Mouse (Mus musculus) NIH3T3 (cell line): Measurements from ENCODE around the gene Actr3.

Experiments used
- DNase-seq: peaks from one replicate; pipeline ENCODE4 v3.0.0-alpha.2; 2012; ENCODE audit warnings: low read depth

Actr3 gene

DNA sequence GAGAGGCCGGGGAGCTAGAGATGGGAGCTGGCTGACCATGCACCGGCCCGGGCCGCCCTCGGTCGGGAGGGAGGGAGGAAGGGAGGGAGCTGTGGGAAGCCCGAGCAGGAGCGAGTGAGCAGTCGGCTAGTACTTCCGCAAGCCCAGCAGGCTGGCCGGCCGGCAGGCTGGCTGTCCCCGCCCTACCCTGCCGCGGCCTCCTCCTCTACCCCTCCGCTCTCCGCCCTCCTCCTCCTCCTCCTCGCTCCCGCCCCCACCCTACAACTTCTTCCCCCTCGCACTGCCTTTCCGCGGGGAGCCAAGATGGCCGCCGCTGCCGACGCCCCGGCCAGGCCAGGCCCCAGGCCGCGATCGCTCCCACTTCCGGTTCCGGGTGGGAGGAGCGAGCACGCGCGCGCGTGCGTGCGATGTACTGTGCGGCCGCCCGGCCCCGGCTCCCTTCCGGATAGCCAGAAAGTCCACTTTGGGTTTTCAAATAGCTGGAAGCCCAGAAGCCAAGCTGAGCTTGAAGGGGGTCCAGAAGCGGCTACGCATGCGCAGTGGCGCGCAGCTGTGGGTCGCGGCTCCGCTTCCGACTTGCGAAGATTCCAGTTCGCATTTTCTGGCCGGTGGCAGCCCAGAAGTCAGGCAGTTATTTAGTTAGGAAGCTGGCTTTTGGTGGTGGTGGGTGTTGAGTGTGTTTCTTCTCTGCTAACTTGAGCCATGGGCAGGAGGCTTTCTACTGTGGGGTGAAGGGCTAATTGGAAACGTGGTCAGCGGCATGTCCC lies at the start of gene Actr3:
Gene Actr3 (minus strand): TSS at position 359 of the 767 bp plus-strand sequence.
- peak; percentile 100 for DNase-seq

DNA sequence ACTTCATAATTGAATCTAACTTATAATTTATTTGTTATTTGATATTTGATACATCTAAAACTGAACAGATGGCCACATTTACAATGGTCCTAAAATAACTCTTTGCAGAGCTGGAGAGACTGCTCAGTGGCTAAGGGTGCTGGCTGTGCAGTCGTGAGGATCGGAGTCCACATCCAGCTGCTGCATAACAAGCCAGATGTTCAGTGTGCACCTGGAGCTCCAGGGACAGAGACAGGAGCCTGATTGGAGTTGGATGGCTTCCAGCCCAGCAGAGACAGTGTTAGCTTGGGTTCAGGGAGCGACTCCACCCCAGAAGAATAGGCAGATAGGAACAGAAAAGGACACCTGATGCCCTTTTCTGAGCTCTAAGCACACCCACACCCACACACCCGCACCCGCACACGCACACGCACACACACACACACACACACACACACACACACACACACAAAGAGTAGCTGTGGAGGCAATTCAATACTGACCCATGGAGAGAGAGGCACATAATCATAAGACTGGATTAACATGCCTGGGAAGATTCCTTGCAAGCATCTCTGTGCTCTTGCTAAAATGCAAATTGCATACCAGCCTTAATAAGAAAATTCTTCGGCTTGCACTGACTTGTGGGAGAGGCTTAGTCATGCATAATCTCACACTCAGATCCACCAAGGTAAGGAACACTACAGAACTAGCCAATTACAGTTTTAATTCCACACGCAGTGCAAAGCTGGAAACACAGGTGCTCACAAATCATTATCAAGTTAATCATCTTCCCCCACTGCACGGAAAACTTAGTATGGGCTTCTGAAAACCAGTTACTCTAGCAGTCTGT lies 47.1 kb upstream of the Actr3 start:
- DNase-seq = no peak

DNA sequence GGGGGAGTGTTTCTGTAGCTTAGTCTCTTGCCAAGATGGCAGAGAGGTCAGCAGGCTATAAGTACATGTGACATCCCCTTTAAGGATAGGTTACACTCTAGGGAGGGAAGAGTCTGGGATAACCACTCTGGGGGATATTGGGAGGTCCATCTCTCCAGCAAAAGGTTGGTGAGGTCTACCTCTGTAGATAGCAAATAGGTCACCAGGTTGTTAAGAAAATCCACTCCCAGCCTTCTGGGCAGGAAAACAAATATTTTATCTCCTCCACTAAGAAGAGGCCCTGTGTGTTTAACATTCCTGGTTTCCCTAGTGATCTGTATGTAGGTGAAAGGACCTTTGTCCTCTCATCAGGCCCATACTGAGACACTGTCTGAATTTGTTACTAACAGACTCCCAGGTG lies 46.3 kb upstream of the Actr3 start:
- DNase-seq = no peak

DNA sequence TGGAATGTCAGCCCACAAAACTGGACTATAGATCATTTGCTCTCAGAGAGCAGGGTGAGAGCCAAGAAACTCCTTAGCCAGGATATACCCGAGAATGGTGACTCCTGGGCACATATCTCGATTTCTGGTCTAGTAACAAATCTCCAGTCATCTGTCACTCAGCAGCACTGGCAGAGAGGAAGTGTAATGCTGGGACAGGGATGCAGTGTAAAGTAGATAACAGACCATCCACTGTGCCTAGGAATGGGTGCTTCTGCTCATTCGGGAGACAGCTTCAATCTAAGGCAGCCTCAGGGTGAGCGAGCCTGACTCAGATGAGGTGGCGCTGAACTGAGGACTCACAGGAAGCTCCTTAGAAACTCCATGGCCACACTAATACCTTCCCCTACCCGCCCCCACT lies 43.1 kb upstream of the Actr3 start:
- no peak for DNase-seq

- no peak for DNase-seq
Observed at GRCm38 (mm10) chr1:125475961-125476682, 40.6 kb upstream of the Actr3 start.

DNA sequence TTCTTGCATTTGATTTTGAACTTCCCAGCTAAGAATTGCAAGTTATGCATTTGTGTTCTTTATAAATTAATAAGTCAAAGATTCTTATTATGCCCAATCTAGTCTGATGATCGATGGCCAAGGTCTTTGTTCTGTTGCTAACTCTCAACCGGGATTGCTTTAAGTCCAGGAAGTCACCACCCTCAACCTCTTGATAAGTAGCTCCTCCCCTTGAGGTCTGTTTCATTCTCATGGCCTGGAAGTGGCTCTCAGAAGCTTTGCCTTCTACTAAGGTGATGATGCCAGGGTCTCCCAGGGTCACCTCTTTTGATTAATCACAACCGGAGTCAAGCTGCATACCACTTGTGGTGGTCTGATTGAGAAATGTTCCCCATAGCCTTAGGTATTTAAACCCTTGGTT lies 38.3 kb upstream of the Actr3 start:
- no peak for DNase-seq

- DNase-seq = peak; percentile 79
Observed at GRCm38 (mm10) chr1:125473126-125473666, 37.7 kb upstream of the Actr3 start.

GRCm38 (mm10) chr1:125470805-125471648 lies 35.5 kb upstream of the Actr3 start:
- DNase-seq = no peak

DNA sequence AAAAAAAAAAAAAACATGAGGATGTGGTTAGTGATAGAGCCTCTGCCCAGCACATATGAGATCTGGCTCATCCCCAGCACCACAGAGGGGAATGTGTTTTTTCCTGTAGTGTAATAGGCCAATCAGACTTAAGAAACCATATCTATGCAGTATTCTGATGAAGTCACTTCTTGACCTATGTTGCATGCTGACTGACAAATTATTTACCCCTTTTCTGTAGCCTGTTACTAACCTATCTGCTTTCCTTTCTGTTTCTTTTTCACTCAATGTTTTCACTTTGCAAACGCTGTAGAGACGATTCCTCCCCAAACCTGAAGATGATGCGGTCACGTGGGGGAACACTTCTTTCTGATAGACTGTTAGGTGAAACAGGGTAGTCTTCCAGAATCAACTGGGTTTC lies 32.4 kb upstream of the Actr3 start:
- DNase-seq = no peak

DNA sequence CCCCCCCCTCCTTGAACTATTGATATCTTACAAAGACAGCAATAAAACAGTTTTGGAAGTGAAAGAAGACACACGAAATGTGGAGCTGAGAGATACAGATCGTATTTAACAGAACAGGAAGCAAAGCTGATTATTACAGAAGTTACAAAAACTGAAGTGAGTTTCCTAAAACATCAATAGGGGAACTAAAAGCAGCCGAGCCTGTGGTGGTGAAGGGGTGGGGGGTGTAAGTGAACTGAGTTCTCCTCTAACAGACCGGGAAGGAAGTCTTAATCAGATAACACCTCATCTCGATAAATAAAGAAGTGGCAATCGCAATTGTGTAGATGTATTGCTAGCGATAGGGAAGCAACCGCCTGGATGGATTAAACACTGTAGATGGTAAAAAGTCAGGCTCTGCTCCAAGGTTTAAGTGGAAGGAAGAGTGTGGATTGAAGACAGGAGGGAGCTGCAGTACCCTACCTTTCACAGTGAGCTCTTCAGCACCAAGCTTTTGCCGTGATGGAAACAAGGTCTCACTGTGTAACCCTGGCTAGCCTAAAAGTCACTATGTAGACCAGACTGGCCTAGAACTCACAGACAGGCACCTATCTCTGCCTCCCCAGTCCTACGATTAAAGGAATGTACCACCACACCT lies 31.2 kb upstream of the Actr3 start:
- DNase-seq = no peak

DNA sequence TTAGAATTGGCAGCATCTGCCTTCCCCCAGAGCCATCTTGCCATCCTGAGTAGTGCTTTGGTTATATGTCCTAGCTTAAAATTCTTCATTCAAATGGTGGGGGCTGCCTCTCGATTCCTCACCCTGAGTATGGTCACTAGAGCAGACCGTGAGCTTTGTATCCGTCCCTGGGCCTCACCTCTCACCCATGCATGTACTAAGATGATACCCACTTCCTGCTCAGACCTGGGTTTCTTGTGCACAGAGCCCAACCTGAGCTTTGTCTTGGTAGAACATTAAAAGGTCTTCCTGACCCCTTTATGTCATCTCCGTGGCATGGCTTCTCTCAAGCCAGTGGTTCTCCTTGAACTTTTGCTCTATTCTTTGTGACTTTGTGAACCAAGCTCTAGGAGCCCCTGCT lies 28.5 kb upstream of the Actr3 start:
- DNase-seq = no peak

DNA sequence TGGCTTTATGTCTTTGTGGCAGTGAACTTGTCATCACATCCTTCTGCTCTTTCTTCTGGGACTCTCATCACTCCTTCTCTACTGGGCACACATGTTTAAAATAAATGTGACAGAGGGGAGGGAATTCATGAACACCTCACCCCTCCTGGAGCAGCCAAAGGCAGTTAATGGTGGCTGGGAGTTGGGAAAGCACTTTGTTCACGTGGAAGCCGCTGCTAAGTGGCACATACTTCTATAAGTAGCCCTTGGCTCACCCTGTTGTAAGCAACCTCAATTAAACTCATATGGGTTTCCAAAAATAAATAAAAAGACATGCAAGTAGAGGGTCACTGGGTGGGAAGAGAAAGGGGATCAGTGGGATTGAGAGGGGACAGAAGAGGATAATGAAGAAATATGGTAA lies 27.8 kb upstream of the Actr3 start:
- no peak for DNase-seq

DNA sequence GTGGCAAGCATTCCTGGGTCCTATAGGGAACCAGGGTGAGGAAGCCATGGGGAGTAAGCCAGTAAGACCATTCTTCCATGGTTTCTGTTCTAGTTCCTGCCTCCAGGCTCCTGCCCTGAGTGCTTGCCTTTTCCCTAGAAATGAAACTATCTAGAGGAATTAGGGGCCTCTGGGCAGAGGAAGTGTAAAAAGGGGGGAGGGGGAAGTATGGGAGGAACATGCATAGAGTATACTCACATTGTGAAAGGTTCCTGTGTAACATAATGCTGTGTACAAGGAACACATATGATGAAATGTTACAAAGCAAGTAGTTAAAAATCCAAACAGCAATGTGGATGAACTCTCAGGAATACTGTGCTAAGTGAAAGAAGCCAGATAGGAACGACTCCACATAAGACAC lies 27.4 kb upstream of the Actr3 start:
- no peak for DNase-seq

GRCm38 (mm10) chr1:125458531-125458930 lies 23.0 kb upstream of the Actr3 start:
- DNase-seq = peak; percentile 76

DNA sequence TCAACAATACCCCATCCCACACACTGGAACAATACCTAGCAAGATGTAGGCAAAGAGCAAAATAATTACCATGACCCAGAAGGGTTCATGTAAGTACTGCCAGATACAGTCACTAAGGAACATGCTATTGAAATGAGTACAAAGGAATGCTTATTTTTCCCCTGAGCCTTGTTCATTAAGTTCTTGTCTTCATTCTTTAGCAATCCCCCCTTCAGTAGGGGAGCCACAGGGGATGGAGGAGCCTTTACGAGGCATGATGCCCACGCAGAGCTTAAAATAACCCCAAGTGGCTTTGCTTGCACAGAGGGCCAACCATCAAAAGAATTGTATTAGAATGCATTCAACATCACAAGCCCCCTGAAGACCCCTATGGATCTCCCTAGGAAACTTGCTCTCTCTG lies 19.6 kb upstream of the Actr3 start:
- no peak for DNase-seq

DNA sequence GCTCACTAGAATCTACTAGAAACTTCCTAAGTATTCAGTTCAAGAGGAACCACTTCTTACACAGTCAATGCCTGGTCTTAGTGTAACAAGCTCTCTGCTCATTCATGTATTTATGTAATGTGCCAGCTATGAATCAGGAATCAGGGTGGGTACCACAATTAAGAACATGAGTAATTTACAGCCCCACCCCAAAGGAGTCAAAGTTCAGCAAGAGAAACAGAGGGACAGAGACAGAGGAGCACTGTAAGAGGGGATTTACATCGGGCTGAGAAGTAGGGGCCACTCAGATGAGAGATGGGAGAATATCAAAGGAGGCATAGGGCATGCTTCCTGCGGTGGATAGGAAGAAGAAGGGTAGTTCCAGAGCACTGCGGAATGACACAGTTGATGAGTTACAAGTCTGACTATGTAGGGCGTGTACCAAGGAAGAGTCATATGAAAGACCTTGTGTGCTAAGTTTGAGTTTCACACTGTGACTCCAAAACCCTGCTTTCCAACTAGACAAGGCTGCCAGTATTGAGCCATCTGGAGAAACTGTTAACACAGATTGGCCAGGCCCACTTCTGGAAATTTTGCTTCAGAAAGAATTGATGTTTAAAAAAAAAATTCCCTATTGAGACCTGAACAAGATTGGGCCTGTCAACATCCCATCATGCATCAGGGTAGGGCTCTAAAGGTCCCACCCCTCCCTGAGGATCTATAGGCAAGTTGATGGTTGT lies 14.9 kb upstream of the Actr3 start:
- DNase-seq = peak; percentile 38

DNA sequence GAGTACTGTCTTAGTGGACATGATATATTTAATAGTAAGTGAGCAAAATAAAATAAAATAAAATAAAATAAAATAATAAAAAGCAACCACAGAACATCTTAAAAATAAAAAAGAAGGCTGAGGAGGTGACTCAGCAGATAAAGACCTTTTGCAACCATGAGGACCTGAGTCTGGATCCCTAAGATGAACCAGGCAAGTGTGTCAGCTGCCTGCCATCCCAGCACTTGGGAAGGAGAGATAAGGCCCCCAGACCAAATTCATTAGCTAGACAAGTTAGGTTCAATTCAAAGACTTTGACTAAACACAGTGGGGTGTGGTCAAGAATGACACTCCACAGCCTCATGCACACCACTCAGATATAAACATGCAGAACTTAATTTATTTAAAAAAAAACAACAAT lies 12.4 kb upstream of the Actr3 start:
- DNase-seq = no peak

- no peak for DNase-seq
Observed at GRCm38 (mm10) chr1:125441679-125442078, 6.2 kb upstream of the Actr3 start.

DNA sequence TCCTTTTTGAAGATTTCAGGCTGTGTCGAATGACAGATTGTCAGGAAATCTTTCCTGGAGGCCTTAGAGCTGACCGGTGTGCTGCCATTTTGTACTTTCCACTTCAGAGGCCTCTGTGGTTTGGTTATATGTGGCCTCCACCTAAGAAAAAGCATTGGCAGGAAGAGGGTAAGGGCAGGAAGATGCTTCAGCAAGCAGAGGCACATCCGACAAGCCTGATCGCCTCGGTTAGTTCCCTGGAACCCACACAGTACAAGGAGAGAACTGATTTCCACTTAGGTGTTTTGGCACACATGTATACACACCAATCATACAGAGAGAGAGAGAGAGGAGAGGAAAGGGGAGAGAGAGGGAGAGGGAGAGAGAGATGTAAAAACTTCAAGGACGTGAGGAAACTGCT lies 5.7 kb upstream of the Actr3 start:
- no peak for DNase-seq

- no peak for DNase-seq
Observed at GRCm38 (mm10) chr1:125439556-125439955, 4.0 kb upstream of the Actr3 start.
